Mouse (Mus musculus) neutrophil, adult 5-6 weeks (primary cell): ENCODE measurements around the gene Rtl4. TPM values are rescaled to one million over a fixed set of nuclear protein-coding genes. Genes with fewer than 3 reads are reported as not detected.

Experiments used
- ATAC-seq: fragments of 151-379, 151-347 bp; 2 replicates; pipeline ENCODE4 v1.8.0; 2017; ENCODE audit warnings: mild to moderate bottlenecking, moderate TSS enrichment; ENCODE audit not compliant: insufficient number of reproducible peaks, poor library complexity, low FRiP score, severe bottlenecking; ENCODE audit errors: extremely low read depth
- total RNA-seq: library from RNA; stranded (forward); fragments of 200-1000 nt; gene quantifications from 2 replicates; pipeline ENCODE4 v1.2.3, GENCODE M21; 2017

The Rtl4 gene
- total RNA-seq, result not detected in 2 replicates

- no peak for ATAC-seq
Observed at GRCm38 (mm10) chrX:144688207-144689118, at the start of gene Rtl4. Gene Rtl4 (plus strand): TSS chrX:144688907.

GRCm38 (mm10) chrX:144644756-144645155, 44.0 kb upstream of the Rtl4 start:
- no peak for ATAC-seq

GRCm38 (mm10) chrX:144645394-144645793, 43.3 kb upstream of the Rtl4 start:
- ATAC-seq, result no peak

GRCm38 (mm10) chrX:144652196-144652595, 36.5 kb upstream of the Rtl4 start:
- ATAC-seq, result no peak

- no peak for ATAC-seq
Observed at GRCm38 (mm10) chrX:144687742-144688141, 965 bp upstream of the Rtl4 start.

GRCm38 (mm10) chrX:144688142-144688206, 733 bp upstream of the Rtl4 start, which contains the start of gene Trpc5:
Gene Trpc5 (minus strand): TSS chrX:144688180.
- ATAC-seq, result no peak

- no peak for ATAC-seq
Observed at GRCm38 (mm10) chrX:144689119-144689858, 582 bp downstream of the Rtl4 start.

GRCm38 (mm10) chrX:144689859-144690181, 1.1 kb downstream of the Rtl4 start:
- ATAC-seq, result no peak

GRCm38 (mm10) chrX:144716330-144716729, 27.6 kb downstream of the Rtl4 start:
- ATAC-seq, result no peak

GRCm38 (mm10) chrX:144747528-144748049, 58.9 kb downstream of the Rtl4 start:
- no peak for ATAC-seq

- no peak for ATAC-seq
Observed at GRCm38 (mm10) chrX:144986980-144987379, 298.3 kb downstream of the Rtl4 start.

- no peak for ATAC-seq
Observed at GRCm38 (mm10) chrX:145065484-145065913, 376.8 kb downstream of the Rtl4 start.

GRCm38 (mm10) chrX:145089802-145090201, 401.1 kb downstream of the Rtl4 start:
- ATAC-seq, result no peak

GRCm38 (mm10) chrX:145090360-145090759, 401.7 kb downstream of the Rtl4 start:
- no peak for ATAC-seq

GRCm38 (mm10) chrX:145090964-145091363, 402.3 kb downstream of the Rtl4 start:
- ATAC-seq, result no peak

Other genes with a start within 250 kb of the Rtl4 start
- not detected in 2 replicates for gene Trpc5os, start 232.3 kb upstream of the Rtl4 start, total RNA-seq
- gene Trpc5, start 727 bp upstream of the Rtl4 start, total RNA-seq, result not detected in 2 replicates